Mouse (Mus musculus): ENCODE measurements around the gene Bcr.

DNA sequence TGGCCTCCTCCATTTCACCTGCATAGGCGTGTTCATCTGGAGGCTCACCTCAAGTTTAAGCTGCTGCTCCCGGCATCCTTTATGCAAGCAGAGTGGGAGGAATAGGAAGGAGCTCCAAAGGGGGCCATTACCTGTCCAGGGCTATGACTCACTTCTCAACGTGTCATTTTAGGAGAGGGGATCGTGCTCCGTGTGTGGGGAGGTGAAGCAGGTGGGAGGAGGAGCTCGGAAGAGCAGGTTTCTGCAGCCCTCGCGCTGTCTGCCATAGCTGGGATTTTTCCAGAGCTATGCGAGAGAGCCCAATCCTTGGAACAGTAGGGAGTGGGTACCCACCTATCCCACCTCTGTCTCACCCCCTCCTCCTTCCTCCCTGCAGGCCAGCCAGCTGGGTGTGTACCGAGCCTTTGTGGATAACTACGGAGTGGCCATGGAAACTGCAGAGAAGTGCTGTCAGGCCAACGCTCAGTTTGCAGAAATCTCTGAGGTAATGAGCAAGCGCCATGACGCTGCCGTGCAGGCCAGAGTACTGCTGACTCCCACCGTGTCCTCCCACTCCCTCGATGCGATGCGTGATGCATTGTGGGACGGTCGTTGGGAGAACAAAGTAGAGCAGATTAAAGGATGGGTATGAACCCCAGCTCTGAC, 75.2 kb downstream of the Bcr start:
- TF ChIP-seq CTCF (IDR thresholded peaks at IDR 0.05; ENCODE audit: low read depth, low read length) (no peak), POLR2A (IDR thresholded peaks at IDR 0.05; ENCODE audit: extremely low read depth, insufficient read depth, low read length) (no peak)

All from liver, adult 2 months (tissue).